Mouse (Mus musculus) midbrain, embryonic 15.5 days (tissue): ENCODE results near the gene Cfap61. TPM values are rescaled to one million over a fixed set of nuclear protein-coding genes. Genes with fewer than 3 reads are reported as not detected.

ENCODE experiments used
- polyA plus RNA-seq: library from polyadenylated mRNA; unstranded; fragments of >200 nt; fragmentation: Nextera tagmentation; extraction: Ambion mirVana; gene quantifications from 2 replicates; pipeline ENCODE4 v1.2.1, GENCODE M21; 2015

Gene Cfap61
- polyA plus RNA-seq, 1 experiment from 2014 or later = 3.5 TPM

Other genes with a start within 250 kb of the Cfap61 start
- gene Naa20, start 32.7 kb upstream of the Cfap61 start, polyA plus RNA-seq = 116 and 120 TPM in 2 replicates
- gene Crnkl1, start 230 bp downstream of the Cfap61 start, polyA plus RNA-seq = 23.8 and 25.1 TPM in 2 replicates